Mouse (Mus musculus) midbrain, embryonic 14.5 days (tissue): ENCODE measurements around the gene Stx17. TPM values are rescaled to one million over a fixed set of nuclear protein-coding genes. Genes with fewer than 3 reads are reported as not detected.

ENCODE experiments used
- ATAC-seq: fragments of 200-750 bp; cut with Nextera tagmentation; 2 replicates; pipeline ENCODE4 v1.8.0; 2017; ENCODE audit warnings: moderate number of reproducible peaks, moderate library complexity; ENCODE audit not compliant: low FRiP score, low TSS enrichment
- DNase-seq: peaks from one replicate; pipeline ENCODE4 v3.0.0-alpha.2; 2015
- H3K27ac ChIP-seq: fragments of 300-500 bp; sonication (generic); replicated peaks from 2 replicates; pipeline ENCODE4 v1.5.1; 2014; ENCODE audit warnings: mild to moderate bottlenecking, low read depth, low read length, moderate library complexity
- H3K27me3 ChIP-seq: fragments of 300-500 bp; sonication (generic); 2 replicates; pipeline ENCODE4 v1.6.1; 2014; ENCODE audit warnings: low read length, control low read depth, mixed read lengths; ENCODE audit not compliant: control insufficient read depth, insufficient read depth
- H3K36me3 ChIP-seq: fragments of 300-500 bp; sonication (generic); 2 replicates; pipeline ENCODE4 v1.6.1; 2014; ENCODE audit warnings: low read length, control low read depth; ENCODE audit not compliant: control insufficient read depth, insufficient read depth
- H3K4me1 ChIP-seq: fragments of 300-500 bp; sonication (generic); 2 replicates; pipeline ENCODE4 v1.6.1; 2014; ENCODE audit warnings: mild to moderate bottlenecking, antibody characterized with exemption, low read length, control low read depth; ENCODE audit not compliant: control insufficient read depth, insufficient read depth
- H3K4me2 ChIP-seq: fragments of 300-500 bp; sonication (generic); 2 replicates; pipeline ENCODE4 v1.6.1; 2014; ENCODE audit warnings: mild to moderate bottlenecking, low read length, moderate library complexity
- H3K4me3 ChIP-seq: fragments of 300-500 bp; sonication (generic); replicated peaks from 2 replicates; pipeline ENCODE4 v1.5.1; 2014; ENCODE audit warnings: low read depth, low read length
- H3K9ac ChIP-seq: fragments of 300-500 bp; sonication (generic); replicated peaks from 2 replicates; pipeline ENCODE4 v1.6.1; 2014; ENCODE audit warnings: mild to moderate bottlenecking, low read length, moderate library complexity
- H3K9me3 ChIP-seq: fragments of 300-500 bp; sonication (generic); 2 replicates; pipeline ENCODE4 v1.6.1; 2016; ENCODE audit warnings: low read length, control low read depth, mixed read lengths; ENCODE audit not compliant: control insufficient read depth
- WGBS: fragments of 180-500 bp; shearing (Covaris S2); extraction: QIAGEN DNeasy Blood & Tissue Kit; methylation state at CpG from one replicate; pipeline ENCODE4 v1.1.7; 2014; 5-methylcytosine and 5-hydroxymethylcytosine counted together
- polyA plus RNA-seq: library from polyadenylated mRNA; unstranded; fragments of >200 nt; fragmentation: Nextera tagmentation; extraction: Ambion mirVana; gene quantifications from 2 replicates; pipeline ENCODE4 v1.2.1, GENCODE M21; 2014

The Stx17 gene
- polyA plus RNA-seq, 1 experiment from 2014 or later: 27.4 TPM

DNA sequence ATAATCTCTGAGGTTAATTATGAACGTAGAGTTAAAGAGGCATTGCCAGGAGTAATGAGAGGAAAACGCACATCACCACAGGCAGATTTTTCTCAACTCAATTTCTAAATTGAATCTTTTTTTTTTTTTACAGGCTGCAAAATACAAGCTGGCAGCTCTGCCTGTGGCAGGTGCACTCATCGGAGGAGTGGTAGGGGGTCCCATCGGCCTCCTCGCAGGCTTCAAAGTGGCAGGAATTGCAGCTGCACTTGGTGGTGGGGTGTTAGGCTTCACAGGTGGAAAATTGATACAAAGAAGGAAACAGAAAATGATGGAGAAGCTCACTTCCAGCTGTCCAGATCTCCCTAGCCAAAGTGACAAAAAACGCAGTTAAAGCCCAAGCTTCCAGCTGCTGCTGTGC, 56.7 kb downstream of the Stx17 start:
- H3K9ac ChIP-seq: no peak overlapping the region
- H3K27ac ChIP-seq: no peak overlapping the region
- no peak overlapping the region for H3K4me3 ChIP-seq
- 66% methylated on average over 6 of the region's 6 CpGs for WGBS
- ATAC-seq (no peak), DNase-seq (no peak)
- no peaks in the 10 kb centered on the region for H3K36me3 ChIP-seq
- H3K27me3 ChIP-seq: no peaks in the 10 kb centered on the region
- no peaks in the 10 kb centered on the region for H3K9me3 ChIP-seq
- H3K4me2 ChIP-seq: no peak overlapping the region
- H3K4me1 ChIP-seq: 0 out of 2 replicates have a peak, but pooled peaks cover 6% of the 10 kb centered on the region

DNA sequence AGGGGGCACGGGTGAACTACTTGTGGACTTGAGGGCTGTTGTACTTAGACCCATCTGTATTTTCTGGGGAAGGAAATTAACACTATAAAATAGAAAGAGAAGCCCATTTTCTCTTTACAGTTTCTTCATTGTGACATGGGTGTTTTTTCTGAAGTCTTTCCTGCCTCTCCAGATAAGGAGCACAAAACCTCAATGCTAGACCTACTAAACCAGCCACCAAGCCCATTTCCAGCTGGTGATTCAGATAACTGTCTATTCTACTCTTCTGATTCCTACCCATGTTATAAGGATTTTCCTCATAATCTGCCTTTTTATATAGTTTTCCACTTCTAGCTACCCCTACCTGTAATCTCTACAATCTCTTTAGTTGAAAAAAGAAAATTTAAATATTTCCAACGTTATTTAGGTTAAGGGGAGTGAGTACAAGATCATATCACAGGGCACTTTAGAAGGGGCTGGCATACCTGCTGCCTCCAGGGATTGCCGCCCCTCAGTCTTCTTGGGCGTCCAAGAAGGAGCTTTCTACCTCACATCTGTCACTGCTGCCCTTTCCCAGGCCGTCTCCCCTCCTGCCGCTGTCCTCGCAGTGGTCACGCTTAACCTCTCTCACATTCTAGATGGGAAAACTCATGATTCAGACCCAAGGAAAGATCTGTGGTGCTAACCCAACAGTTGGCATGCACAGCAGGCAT, 57.5 kb downstream of the Stx17 start:
- Histone ChIP-seq H3K27me3 (no peaks in the 10 kb centered on the region), H3K27ac (no peak overlapping the region), H3K4me3 (no peak overlapping the region), H3K4me1 (0 out of 2 replicates have a peak, but pooled peaks cover 6% of the 10 kb centered on the region), H3K9ac (no peak overlapping the region), H3K9me3 (no peaks in the 10 kb centered on the region), H3K4me2 (no peak overlapping the region), H3K36me3 (no peaks in the 10 kb centered on the region)
- ATAC-seq: no peak
- 85% methylated on average over 8 of the region's 8 CpGs for WGBS
- no peak for DNase-seq

DNA sequence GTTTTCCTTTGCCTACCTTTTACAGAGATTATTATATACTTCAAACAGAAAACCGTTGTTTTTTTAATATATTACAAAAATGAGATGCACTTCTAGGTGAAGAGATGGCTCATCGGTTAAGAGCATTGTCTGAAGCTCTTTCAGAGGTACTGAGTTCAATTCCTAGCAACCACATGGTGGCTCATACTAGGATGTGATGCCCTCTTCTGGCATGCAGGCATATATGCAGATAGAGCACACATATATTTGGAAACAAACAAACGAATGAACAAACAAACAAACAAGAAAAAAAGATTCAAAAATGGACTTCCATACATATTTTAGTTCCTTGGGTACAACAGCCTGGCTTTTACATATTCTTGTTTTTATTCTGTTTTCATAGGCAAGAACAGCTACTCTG, 73.2 kb downstream of the Stx17 start:
- Histone ChIP-seq H3K9ac (no peak overlapping the region), H3K4me2 (no peak overlapping the region), H3K4me3 (no peak overlapping the region), H3K4me1 (no peaks in the 10 kb centered on the region), H3K9me3 (no peaks in the 10 kb centered on the region), H3K27ac (no peak overlapping the region), H3K27me3 (no peaks in the 10 kb centered on the region), H3K36me3 (peaks cover 32% of the 10 kb centered on the region)
- WGBS: 88% methylated on average over 3 of the region's 3 CpGs
- peak; percentile 13 for DNase-seq
- ATAC-seq: no peak

DNA sequence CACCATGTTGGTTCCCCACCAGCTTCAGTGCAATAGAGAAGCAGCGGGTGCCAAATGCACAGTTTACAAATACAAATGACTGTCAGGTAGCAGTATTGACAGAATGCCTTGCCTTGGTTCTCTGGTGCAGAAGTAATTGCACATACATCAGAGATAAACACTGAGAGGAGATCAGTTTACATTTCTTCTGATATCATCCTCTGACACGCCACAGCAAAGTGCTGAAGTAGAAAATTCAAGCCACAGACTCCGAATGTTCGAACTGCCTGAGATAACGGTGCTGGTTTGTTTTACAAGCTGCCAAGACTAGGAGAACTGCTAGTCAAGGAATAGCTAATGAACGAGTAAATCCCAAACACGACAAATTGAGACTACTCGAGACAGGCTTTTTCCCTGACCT, 73.7 kb downstream of the Stx17 start:
- 88% methylated on average over 8 of the region's 8 CpGs for WGBS
- Histone ChIP-seq H3K4me2 (no peak overlapping the region), H3K9me3 (no peaks in the 10 kb centered on the region), H3K27ac (no peak overlapping the region), H3K27me3 (no peaks in the 10 kb centered on the region), H3K9ac (no peak overlapping the region), H3K4me3 (no peak overlapping the region), H3K36me3 (peaks cover 32% of the 10 kb centered on the region), H3K4me1 (no peaks in the 10 kb centered on the region)
- no peak for ATAC-seq
- no peak for DNase-seq

DNA sequence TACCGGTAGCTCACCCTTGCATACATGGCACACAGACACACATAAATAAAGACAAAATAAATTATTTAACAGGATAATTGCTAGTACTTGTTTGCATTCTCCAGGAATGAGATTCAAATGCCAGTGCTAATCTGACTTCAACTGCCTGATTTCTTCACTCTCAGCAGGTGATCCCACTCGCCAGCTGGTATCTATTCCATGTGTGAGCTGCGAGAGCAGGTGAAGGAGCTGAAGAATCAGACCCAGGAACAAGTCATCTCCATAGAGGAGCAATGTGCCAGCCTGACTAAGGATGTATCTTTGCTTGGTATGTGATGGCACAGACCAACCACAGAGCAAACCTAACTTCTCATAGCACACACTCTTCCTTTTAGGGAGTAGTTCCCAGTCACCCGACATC, 78.8 kb downstream of the Stx17 start:
- Histone ChIP-seq H3K4me2 (no peak overlapping the region), H3K4me1 (no peaks in the 10 kb centered on the region), H3K9ac (no peak overlapping the region), H3K4me3 (no peak overlapping the region), H3K9me3 (no peaks in the 10 kb centered on the region), H3K27ac (no peak overlapping the region), H3K27me3 (no peaks in the 10 kb centered on the region), H3K36me3 (peaks cover 13% of the 10 kb centered on the region; the same call in 1 of the 2 replicates)
- DNase-seq (no peak), ATAC-seq (no peak)
- WGBS: 85% methylated on average over 4 of the region's 4 CpGs

DNA sequence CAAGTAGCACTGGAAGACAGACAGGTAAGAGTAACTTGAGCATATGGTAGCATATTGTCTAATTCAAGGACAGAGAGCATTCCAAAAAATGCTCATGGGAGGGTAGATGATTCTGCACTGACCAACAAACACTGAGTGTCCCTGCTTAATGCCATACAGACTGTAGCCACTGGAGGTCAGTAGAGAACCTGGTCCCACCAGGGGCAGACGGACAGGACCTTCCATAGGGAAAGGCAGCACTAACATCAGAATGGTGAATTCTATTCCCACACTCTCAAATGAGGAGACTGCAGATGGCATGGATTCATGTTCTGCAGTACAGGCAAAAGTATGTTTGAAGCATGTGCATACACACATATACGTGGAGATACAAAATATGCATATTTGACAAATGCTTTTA, 100.5 kb downstream of the Stx17 start:
- peak; percentile 50; the same call in 1 of the 2 replicates for ATAC-seq
- no peak overlapping the region for H3K9ac ChIP-seq

DNA sequence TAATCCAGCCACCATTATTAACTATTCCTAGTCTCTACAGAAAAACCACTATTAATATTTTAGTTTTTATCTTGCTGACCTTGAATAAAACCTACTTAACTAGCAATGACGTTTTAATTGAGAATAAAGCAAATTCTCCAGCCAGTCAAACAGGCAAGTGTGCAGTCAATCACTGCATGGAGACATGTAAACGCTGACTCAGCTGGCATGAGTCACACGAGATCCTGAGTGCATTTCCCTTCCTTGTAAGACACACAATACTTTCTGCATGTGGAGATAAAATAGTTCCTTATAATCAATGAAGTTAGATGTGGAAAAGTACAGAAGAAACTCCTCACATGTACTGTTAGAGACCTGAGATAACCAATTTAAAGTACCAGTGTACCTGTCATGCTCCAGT, 100.9 kb downstream of the Stx17 start:
- WGBS: 61% methylated on average over 3 of the region's 3 CpGs
- ATAC-seq (no peak), DNase-seq (no peak)
- Histone ChIP-seq H3K36me3 (no peaks in the 10 kb centered on the region), H3K27me3 (no peaks in the 10 kb centered on the region), H3K4me2 (no peak overlapping the region), H3K4me1 (no peaks in the 10 kb centered on the region), H3K4me3 (no peak overlapping the region), H3K9ac (no peak overlapping the region), H3K27ac (no peak overlapping the region), H3K9me3 (no peaks in the 10 kb centered on the region)

More for the DNA sequence above, 100.5 kb downstream of the Stx17 start:
- Histone ChIP-seq H3K36me3 (no peaks in the 10 kb centered on the region), H3K27ac (no peak overlapping the region), H3K4me2 (no peak overlapping the region), H3K4me3 (no peak overlapping the region), H3K4me1 (no peaks in the 10 kb centered on the region), H3K27me3 (no peaks in the 10 kb centered on the region), H3K9me3 (no peaks in the 10 kb centered on the region)
- WGBS: 23% methylated on average over 2 of the region's 2 CpGs
- DNase-seq: peak; percentile 78

DNA sequence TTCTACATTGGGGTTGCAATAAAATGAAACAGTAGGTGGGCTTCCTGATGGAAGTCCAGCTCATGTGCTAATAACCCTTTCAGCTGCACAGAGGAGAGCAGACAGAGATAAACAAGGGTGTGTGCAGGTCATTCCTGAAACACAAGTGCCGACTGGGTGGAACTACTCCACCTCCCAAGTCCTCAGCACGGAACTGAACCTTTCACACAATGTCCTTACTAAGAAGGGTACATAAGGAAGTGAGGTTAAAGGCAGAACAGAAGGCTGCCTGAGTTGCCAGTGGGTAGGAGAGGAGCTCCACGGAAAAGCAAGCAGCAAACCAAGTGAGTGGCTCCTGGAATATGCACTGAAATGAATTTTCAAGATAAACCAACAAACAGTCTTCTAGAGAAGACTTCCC, 102.1 kb downstream of the Stx17 start:
- H3K4me1 ChIP-seq: no peaks in the 10 kb centered on the region
- no peak overlapping the region for H3K4me3 ChIP-seq
- no peak for ATAC-seq
- no peaks in the 10 kb centered on the region for H3K9me3 ChIP-seq
- 68% methylated on average over 3 of the region's 3 CpGs for WGBS
- H3K4me2 ChIP-seq: no peak overlapping the region
- no peak overlapping the region for H3K9ac ChIP-seq
- H3K36me3 ChIP-seq: no peaks in the 10 kb centered on the region
- H3K27me3 ChIP-seq: no peaks in the 10 kb centered on the region
- H3K27ac ChIP-seq: no peak overlapping the region
- DNase-seq: no peak
